Mouse (Mus musculus): ENCODE data around the gene Hps1. TPM values are rescaled to one million over a fixed set of nuclear protein-coding genes. Genes with fewer than 3 reads are reported as not detected.

Gene Hps1
- polyA plus RNA-seq, 1 experiment from 2014 or later, result 10.7 TPM

DNA sequence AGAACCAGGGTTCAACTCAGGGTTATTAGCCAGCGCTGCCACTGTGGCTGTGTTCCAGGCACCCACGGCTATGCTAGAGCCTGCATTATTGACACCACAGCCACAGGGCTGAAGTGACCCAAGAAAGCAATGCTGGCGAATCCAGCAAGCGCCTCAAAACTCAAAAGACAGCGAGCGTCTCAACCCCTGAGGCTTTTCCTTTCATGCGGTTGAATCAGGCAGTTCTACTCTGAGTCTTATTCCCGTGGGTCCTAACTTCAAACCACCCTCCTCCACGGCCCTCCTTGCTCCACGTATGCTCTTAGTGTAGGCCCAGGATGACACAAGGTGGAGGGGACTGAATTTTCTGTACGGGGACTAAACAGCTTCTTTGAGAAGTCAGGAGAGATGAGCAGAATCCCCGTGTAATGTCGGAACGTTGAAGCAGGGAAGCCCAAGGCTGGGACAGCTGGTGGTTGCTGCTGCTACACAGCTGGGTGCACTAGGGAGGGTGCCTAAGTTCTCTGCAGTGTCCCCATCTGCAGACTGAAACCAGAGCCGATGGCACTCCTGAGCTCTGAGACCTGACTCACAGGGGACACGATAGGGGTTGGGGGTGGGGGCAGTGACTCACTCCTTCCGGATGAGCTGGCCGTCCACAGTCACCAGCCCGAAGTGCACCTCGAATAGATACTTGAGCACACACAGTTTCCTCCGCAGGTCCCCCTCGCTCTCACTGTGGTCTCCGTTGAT lies 9.5 kb downstream of the Hps1 start:
- Histone ChIP-seq H3K4me2 (ENCODE audit: low read depth, low read length) (no peak overlapping the region), H3K27me3 (replicated peaks; ENCODE audit: control insufficient read depth, insufficient read depth, low read length) (no peaks in the 10 kb centered on the region), H3K9me3 (ENCODE audit: control insufficient read depth, low read length) (no peaks in the 10 kb centered on the region), H3K27ac (replicated peaks; ENCODE audit: low read depth, low read length) (no peak overlapping the region), H3K4me1 (ENCODE audit: control insufficient read depth, insufficient read depth, low read length) (no peaks in the 10 kb centered on the region), H3K36me3 (ENCODE audit: control insufficient read depth, insufficient read depth, low read length) (no peaks in the 10 kb centered on the region), H3K4me3 (ENCODE audit: low read depth, low read length) (no peak overlapping the region), H3K9ac (ENCODE audit: low read depth, low read length) (no peak overlapping the region)
- WGBS, result 63% methylated on average over 23 of the region's 23 CpGs
- no peak for ATAC-seq (ENCODE audit: low read depth)
- no peak for DNase-seq (ENCODE audit: low spot score)

DNA sequence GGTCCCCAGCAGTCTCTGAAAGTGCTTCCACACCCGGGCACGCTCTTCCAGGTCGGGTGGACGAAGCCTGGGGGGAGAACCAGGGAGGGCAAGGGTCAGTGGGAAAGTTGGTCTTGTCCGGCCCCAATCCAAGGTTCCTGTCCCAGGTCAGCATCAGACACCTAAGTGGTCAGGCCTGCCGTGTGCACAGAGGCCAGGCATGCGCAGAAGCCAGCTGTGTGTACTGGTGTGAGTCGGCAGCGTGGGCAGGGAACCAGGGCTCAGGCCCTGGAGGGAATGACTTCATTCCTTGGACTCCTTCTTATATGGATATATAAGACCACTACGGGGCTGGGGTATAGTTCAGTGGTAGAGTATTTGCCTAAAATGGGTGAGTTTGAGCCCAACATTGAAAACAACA lies 10.1 kb downstream of the Hps1 start:
- Histone ChIP-seq H3K9me3 (ENCODE audit: control insufficient read depth, low read length) (no peaks in the 10 kb centered on the region), H3K9ac (ENCODE audit: low read depth, low read length) (no peak overlapping the region), H3K4me1 (ENCODE audit: control insufficient read depth, insufficient read depth, low read length) (no peaks in the 10 kb centered on the region), H3K27ac (replicated peaks; ENCODE audit: low read depth, low read length) (no peak overlapping the region), H3K27me3 (replicated peaks; ENCODE audit: control insufficient read depth, insufficient read depth, low read length) (no peaks in the 10 kb centered on the region), H3K4me3 (ENCODE audit: low read depth, low read length) (no peak overlapping the region), H3K4me2 (ENCODE audit: low read depth, low read length) (no peak overlapping the region), H3K36me3 (ENCODE audit: control insufficient read depth, insufficient read depth, low read length) (no peaks in the 10 kb centered on the region)
- ATAC-seq (ENCODE audit: low read depth), result no peak
- DNase-seq (ENCODE audit: low spot score), result no peak
- 84% methylated on average over 10 of the region's 10 CpGs for WGBS

- Histone ChIP-seq H3K9ac (ENCODE audit: low read depth, low read length) (no peak overlapping the region), H3K9me3 (ENCODE audit: control insufficient read depth, low read length) (no peaks in the 10 kb centered on the region), H3K27ac (replicated peaks; ENCODE audit: low read depth, low read length) (no peak overlapping the region), H3K4me2 (ENCODE audit: low read depth, low read length) (no peak overlapping the region), H3K4me1 (ENCODE audit: control insufficient read depth, insufficient read depth, low read length) (peaks cover 4% of the 10 kb centered on the region; the same call in 1 of the 2 replicates), H3K27me3 (replicated peaks; ENCODE audit: control insufficient read depth, insufficient read depth, low read length) (no peaks in the 10 kb centered on the region), H3K4me3 (ENCODE audit: low read depth, low read length) (no peak overlapping the region), H3K36me3 (ENCODE audit: control insufficient read depth, insufficient read depth, low read length) (no peaks in the 10 kb centered on the region)
- no peak for DNase-seq (ENCODE audit: low spot score)
- ATAC-seq (ENCODE audit: low read depth), result no peak
- WGBS, result 82% methylated on average over 8 of the region's 8 CpGs
These were observed 12.4 kb downstream of the Hps1 start for GRCm38 (mm10) chr19:42767361-42767760.

DNA sequence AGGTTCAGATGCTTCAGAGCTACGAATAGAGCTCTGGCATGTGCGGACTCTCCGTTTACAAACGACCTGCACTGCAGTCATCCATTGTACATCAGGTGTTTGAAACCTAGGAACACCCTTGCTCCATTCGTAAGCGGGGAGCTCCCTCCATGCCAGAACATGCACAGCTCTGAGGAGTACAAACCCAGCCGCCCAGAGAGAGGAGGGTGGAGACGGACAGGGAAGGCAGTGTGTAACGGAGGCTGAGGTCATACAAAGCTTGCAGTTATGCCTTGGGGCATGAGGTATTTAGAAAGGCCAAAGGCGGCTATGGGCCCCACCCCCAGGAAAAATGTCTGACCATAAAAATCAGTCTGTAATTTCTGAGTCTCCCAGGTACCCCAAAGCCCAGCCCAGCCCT lies 15.4 kb downstream of the Hps1 start:
- H3K4me2 ChIP-seq (ENCODE audit: low read depth, low read length), result no peak overlapping the region
- H3K9me3 ChIP-seq (ENCODE audit: control insufficient read depth, low read length), result no peaks in the 10 kb centered on the region
- no peak overlapping the region for H3K27ac ChIP-seq (replicated peaks; ENCODE audit: low read depth, low read length)
- H3K4me1 ChIP-seq (ENCODE audit: control insufficient read depth, insufficient read depth, low read length), result peaks cover 4% of the 10 kb centered on the region; the same call in 1 of the 2 replicates
- no peak overlapping the region for H3K9ac ChIP-seq (ENCODE audit: low read depth, low read length)
- H3K4me3 ChIP-seq (ENCODE audit: low read depth, low read length), result no peak overlapping the region
- no peaks in the 10 kb centered on the region for H3K27me3 ChIP-seq (replicated peaks; ENCODE audit: control insufficient read depth, insufficient read depth, low read length)
- DNase-seq (ENCODE audit: low spot score) (no peak), ATAC-seq (ENCODE audit: low read depth) (peak; percentile 71)
- 43% methylated on average over 10 of the region's 10 CpGs for WGBS
- H3K36me3 ChIP-seq (ENCODE audit: control insufficient read depth, insufficient read depth, low read length), result no peaks in the 10 kb centered on the region; the same call in 1 of the 2 replicates

DNA sequence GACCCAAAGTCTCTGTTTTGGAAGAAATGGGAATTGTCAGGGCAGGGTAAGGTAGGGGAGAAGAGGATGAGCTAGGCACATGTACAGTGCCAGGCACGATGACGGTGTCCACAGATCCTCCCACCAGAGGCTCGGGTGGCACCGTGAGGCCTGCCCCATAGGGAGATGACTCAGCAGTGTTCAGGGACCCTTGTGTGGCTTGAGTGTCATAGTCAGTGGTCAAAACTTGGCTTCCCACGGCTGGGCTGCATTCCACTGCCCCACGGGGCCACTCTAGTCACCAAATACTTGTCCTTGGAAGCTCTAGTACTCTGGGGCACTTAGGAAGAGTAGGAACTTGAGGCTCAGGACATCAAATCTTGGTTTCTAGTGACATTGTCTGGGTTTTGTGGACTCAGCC lies 23.1 kb downstream of the Hps1 start:
- DNase-seq (ENCODE audit: low spot score), result no peak
- H3K4me2 ChIP-seq (ENCODE audit: low read depth, low read length), result no peak overlapping the region
- H3K27me3 ChIP-seq (replicated peaks; ENCODE audit: control insufficient read depth, insufficient read depth, low read length), result no peaks in the 10 kb centered on the region
- no peak overlapping the region for H3K27ac ChIP-seq (replicated peaks; ENCODE audit: low read depth, low read length)
- no peaks in the 10 kb centered on the region for H3K9me3 ChIP-seq (ENCODE audit: control insufficient read depth, low read length)
- ATAC-seq (ENCODE audit: low read depth), result no peak
- WGBS, result 83% methylated on average over 6 of the region's 6 CpGs
- no peak overlapping the region for H3K4me3 ChIP-seq (ENCODE audit: low read depth, low read length)
- H3K9ac ChIP-seq (ENCODE audit: low read depth, low read length), result no peak overlapping the region
- no peaks in the 10 kb centered on the region; the same call in 1 of the 2 replicates for H3K36me3 ChIP-seq (ENCODE audit: control insufficient read depth, insufficient read depth, low read length)
- peaks cover 24% of the 10 kb centered on the region for H3K4me1 ChIP-seq (ENCODE audit: control insufficient read depth, insufficient read depth, low read length)

GRCm38 (mm10) chr19:42755148-42755870 lies 24.5 kb downstream of the Hps1 start:
- no peak for ATAC-seq (ENCODE audit: low read depth)
- no peak overlapping the region for H3K9ac ChIP-seq (ENCODE audit: low read depth, low read length)
- peak; percentile 60 for DNase-seq (ENCODE audit: low spot score)
- H3K36me3 ChIP-seq (ENCODE audit: control insufficient read depth, insufficient read depth, low read length), result no peaks in the 10 kb centered on the region; the same call in 1 of the 2 replicates
- no peak overlapping the region for H3K27ac ChIP-seq (replicated peaks; ENCODE audit: low read depth, low read length)
- WGBS, result 73% methylated on average over 15 of the region's 15 CpGs
- H3K4me1 ChIP-seq (ENCODE audit: control insufficient read depth, insufficient read depth, low read length), result peaks cover 26% of the 10 kb centered on the region
- no peaks in the 10 kb centered on the region for H3K27me3 ChIP-seq (replicated peaks; ENCODE audit: control insufficient read depth, insufficient read depth, low read length)
- no peak overlapping the region for H3K4me2 ChIP-seq (ENCODE audit: low read depth, low read length)
- no peaks in the 10 kb centered on the region for H3K9me3 ChIP-seq (ENCODE audit: control insufficient read depth, low read length)
- H3K4me3 ChIP-seq (ENCODE audit: low read depth, low read length), result no peak overlapping the region

DNA sequence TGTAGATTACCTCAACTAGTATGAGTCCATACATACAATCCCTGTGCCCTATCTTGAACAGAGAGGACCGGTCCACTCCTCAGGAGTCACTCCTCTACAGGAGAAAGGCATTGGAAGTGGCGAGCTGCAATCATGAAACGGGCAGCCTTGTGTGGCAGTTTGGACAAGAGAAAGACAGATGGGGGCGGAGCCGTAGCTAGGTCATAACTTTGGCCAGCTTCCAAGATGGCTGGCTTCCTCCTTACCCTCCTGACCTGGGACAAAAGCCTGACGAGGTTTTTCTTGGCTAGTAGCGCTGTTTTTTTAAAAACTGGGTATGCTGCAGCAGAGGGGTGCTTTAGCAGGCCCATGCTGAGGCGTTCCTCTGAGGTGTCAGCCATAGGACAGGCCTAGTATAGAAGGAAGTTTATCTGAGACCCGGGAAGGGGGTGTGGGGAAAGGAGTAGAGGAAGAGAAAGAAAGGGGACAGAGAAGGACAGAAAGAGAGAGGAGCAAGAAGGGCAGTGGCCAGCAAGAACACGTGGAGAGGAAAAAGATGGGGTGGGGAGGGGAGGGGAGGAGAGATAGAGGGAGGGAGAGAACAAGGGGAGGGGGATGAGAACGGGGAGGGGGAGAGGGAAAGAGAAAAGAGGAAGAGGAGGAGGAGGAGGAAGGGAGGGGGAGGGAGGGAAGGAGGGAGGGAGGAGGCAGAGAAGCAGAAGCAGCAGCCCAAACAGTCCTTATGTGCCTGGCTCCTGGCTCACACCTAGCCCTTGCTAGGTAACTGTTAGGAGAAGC lies 26.4 kb downstream of the Hps1 start:
- peak overlapping the region; percentile 58 for H3K4me2 ChIP-seq (ENCODE audit: low read depth, low read length)
- DNase-seq (ENCODE audit: low spot score), result peak; percentile 77
- no peaks in the 10 kb centered on the region for H3K36me3 ChIP-seq (ENCODE audit: control insufficient read depth, insufficient read depth, low read length)
- no peaks in the 10 kb centered on the region for H3K27me3 ChIP-seq (replicated peaks; ENCODE audit: control insufficient read depth, insufficient read depth, low read length)
- WGBS, result 39% methylated on average over 11 of the region's 11 CpGs
- H3K4me1 ChIP-seq (ENCODE audit: control insufficient read depth, insufficient read depth, low read length), result peaks cover 26% of the 10 kb centered on the region
- H3K9me3 ChIP-seq (ENCODE audit: control insufficient read depth, low read length), result no peaks in the 10 kb centered on the region
- peak overlapping the region; percentile 66 for H3K9ac ChIP-seq (ENCODE audit: low read depth, low read length)
- H3K4me3 ChIP-seq (ENCODE audit: low read depth, low read length), result peak overlapping the region; percentile 34; the same call in 1 of the 2 replicates
- peak overlapping the region; percentile 84 for H3K27ac ChIP-seq (replicated peaks; ENCODE audit: low read depth, low read length)
- ATAC-seq (ENCODE audit: low read depth), result peak; percentile 5; the same call in 1 of the 2 replicates

DNA sequence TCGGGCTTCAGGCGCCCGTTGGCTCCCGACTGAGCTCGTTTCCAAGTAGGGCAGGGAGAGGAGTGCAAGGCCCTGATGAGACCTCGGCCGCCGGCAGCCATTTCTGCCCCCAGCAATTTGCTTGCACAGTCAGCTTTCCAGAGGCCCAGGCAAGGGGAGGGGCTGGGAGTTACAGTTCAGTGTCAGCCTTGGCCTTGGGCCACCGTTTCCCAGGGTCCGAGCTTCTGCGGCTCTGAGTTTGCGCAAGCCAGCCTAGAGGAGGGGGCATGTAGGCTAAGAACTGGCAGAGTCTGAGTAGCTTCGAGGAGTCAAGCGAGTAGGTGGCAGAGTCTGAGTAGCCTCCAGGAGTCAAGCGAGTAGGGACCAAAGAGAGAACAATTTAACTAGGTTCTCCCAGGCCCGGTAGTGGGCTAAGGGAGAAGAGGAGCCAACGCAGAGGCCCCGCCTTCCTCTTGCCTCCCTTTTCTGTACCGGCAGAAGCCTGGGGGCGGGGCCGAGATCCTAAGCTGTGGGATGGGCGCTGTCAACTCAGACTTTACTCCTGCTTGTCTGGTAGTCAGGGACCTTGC lies 27.3 kb downstream of the Hps1 start, which contains the start of gene Pyroxd2:
Gene Pyroxd2 (minus strand): TSS at position 413 of the 569 bp plus-strand sequence.
- H3K27me3 ChIP-seq (replicated peaks; ENCODE audit: control insufficient read depth, insufficient read depth, low read length), result no peaks in the 10 kb centered on the region
- peak within 1 kb of the TSS; percentile 84 for H3K27ac ChIP-seq (replicated peaks; ENCODE audit: low read depth, low read length)
- H3K4me2 ChIP-seq (ENCODE audit: low read depth, low read length), result peak within 1 kb of the TSS; percentile 58
- ATAC-seq (ENCODE audit: low read depth) (peak; percentile 89), DNase-seq (ENCODE audit: low spot score) (peak; percentile 95)
- peak within 1 kb of the TSS; percentile 66 for H3K9ac ChIP-seq (ENCODE audit: low read depth, low read length)
- H3K36me3 ChIP-seq (ENCODE audit: control insufficient read depth, insufficient read depth, low read length), result no peaks in the 10 kb centered on the region
- H3K4me1 ChIP-seq (ENCODE audit: control insufficient read depth, insufficient read depth, low read length), result peaks cover 26% of the 10 kb centered on the region
- WGBS, result 4% methylated on average over 22 of the region's 22 CpGs
- H3K4me3 ChIP-seq (ENCODE audit: low read depth, low read length), result peak within 1 kb of the TSS; percentile 34
- H3K9me3 ChIP-seq (ENCODE audit: control insufficient read depth, low read length), result no peaks in the 10 kb centered on the region

All from embryonic facial prominence, embryonic 14.5 days (tissue).